Mouse (Mus musculus): Measurements from ENCODE around the gene Gpr179. TPM values are rescaled to one million over a fixed set of nuclear protein-coding genes. Genes with fewer than 3 reads are reported as not detected.

Gene Gpr179
- total and polyA plus RNA-seq, 2 experiments from 2014 or later, result 0.61 to 1.8 TPM

GRCm38 (mm10) chr11:97337363-97337762 is 14.5 kb downstream of the Gpr179 start:
- TF ChIP-seq CTCF (IDR thresholded peaks at IDR 0.05; ENCODE audit: low read depth), result no peak
- Histone ChIP-seq H3K27ac (no peak overlapping the region), H3K9me3 (ENCODE audit: low read length) (no peaks in the 10 kb centered on the region), H3K36me3 (ENCODE audit: insufficient read depth, low read length) (no peaks in the 10 kb centered on the region), H3K27me3 (ENCODE audit: insufficient read depth, low read length) (no peaks in the 10 kb centered on the region), H3K4me3 (ENCODE audit: low read length) (no peak overlapping the region), H3K9ac (replicated peaks; ENCODE audit: low read length) (no peak overlapping the region), H3K4me1 (ENCODE audit: insufficient read depth, low read length) (no peaks in the 10 kb centered on the region; the same call in 1 of the 2 replicates), H3K4me2 (ENCODE audit: low read depth, low read length) (no peak overlapping the region)
- WGBS, result 86% methylated on average over 12 of the region's 12 CpGs
- ATAC-seq (no peak), DNase-seq (ENCODE audit: low spot score) (no peak)

DNA sequence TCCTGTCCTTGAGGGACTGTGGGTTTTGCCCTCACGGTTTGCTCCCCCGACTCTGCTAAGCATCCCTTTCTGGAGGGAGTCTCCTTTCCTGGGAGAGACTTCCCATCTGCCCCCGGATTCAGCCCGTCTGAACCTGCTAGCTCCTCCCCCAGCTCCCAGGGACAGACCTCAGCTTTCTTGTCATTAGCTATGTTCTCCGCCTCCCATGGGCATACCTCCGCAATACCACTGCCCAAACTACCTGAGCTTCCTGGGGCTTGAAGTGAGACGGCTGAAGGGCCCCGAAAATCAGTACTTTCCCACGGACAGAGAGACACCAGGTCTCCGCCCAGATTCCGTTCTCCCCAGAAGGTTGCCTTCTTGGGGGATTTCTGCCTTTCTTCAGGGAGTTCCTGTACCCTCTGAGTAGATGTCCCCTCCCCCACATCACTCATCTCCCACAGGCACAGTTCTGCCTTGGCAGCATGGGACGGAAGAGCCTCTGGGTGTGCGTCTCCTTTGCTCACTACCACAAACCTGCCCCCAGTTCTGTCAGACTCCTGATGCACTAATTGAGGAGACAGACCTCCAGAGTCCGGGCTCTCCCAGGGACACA is 15.0 kb downstream of the Gpr179 start:
- H3K9me3 ChIP-seq (ENCODE audit: low read length), result no peaks in the 10 kb centered on the region
- H3K27me3 ChIP-seq (ENCODE audit: insufficient read depth, low read length), result no peaks in the 10 kb centered on the region
- no peak overlapping the region for H3K27ac ChIP-seq
- ATAC-seq (no peak), DNase-seq (ENCODE audit: low spot score) (no peak)
- H3K4me1 ChIP-seq (ENCODE audit: insufficient read depth, low read length), result no peaks in the 10 kb centered on the region; the same call in 1 of the 2 replicates
- TF ChIP-seq CTCF (IDR thresholded peaks at IDR 0.05; ENCODE audit: low read depth), result no peak
- no peak overlapping the region for H3K4me3 ChIP-seq (ENCODE audit: low read length)
- 72% methylated on average over 14 of the region's 14 CpGs for WGBS
- H3K4me2 ChIP-seq (ENCODE audit: low read depth, low read length), result no peak overlapping the region
- no peak overlapping the region for H3K9ac ChIP-seq (replicated peaks; ENCODE audit: low read length)
- no peaks in the 10 kb centered on the region for H3K36me3 ChIP-seq (ENCODE audit: insufficient read depth, low read length)

DNA sequence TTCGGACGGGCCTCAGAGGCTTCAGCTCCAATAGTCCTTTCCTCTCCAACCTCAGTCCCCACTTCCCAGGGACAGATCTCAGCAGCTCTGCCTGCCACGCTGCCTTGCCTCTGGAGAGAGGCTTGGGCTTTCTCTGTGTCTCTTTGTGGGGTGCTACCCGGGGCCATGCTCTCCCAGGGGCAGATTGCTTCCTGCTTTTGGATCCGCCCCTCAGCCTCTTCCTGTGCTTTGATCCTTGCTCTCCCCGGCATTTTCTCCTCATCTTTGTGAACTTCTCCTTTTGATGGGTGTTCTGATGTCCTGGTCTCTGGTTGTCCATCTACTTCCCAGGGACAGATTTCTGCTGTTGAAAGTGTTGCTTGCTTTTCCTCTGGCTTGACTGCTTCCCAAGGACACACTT is 15.6 kb downstream of the Gpr179 start:
- ATAC-seq (no peak), DNase-seq (ENCODE audit: low spot score) (no peak)
- no peaks in the 10 kb centered on the region; the same call in 1 of the 2 replicates for H3K4me1 ChIP-seq (ENCODE audit: insufficient read depth, low read length)
- no peak overlapping the region for H3K4me2 ChIP-seq (ENCODE audit: low read depth, low read length)
- H3K27ac ChIP-seq, result no peak overlapping the region
- no peak overlapping the region for H3K4me3 ChIP-seq (ENCODE audit: low read length)
- no peak for TF ChIP-seq CTCF (IDR thresholded peaks at IDR 0.05; ENCODE audit: low read depth)
- WGBS, result 59% methylated on average over 6 of the region's 6 CpGs
- no peaks in the 10 kb centered on the region for H3K27me3 ChIP-seq (ENCODE audit: insufficient read depth, low read length)
- H3K36me3 ChIP-seq (ENCODE audit: insufficient read depth, low read length), result no peaks in the 10 kb centered on the region
- no peaks in the 10 kb centered on the region for H3K9me3 ChIP-seq (ENCODE audit: low read length)
- no peak overlapping the region for H3K9ac ChIP-seq (replicated peaks; ENCODE audit: low read length)

DNA sequence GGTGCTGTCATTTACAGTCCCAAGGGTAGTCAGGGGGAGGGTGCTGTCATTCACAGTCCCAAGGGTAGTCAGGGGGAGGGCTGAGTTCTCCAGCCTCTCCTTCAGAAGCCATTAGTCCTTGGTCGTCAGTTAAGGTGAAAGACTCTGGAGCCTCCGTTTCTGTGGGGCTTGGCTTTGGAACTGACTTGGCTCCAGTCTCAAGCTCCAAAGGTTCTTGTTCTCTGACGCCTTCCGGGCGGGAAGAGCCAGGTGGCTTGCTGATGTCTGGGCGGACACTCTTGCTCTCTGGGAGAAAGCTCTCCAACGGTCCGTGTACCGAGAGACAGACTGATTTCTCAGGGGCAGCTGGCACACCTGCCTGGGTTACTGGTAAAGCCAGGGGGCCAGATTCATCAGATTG is 17.5 kb downstream of the Gpr179 start:
- no peak for TF ChIP-seq CTCF (IDR thresholded peaks at IDR 0.05; ENCODE audit: low read depth)
- no peaks in the 10 kb centered on the region; the same call in 1 of the 2 replicates for H3K4me1 ChIP-seq (ENCODE audit: insufficient read depth, low read length)
- peaks cover 6% of the 10 kb centered on the region; the same call in 1 of the 2 replicates for H3K36me3 ChIP-seq (ENCODE audit: insufficient read depth, low read length)
- no peaks in the 10 kb centered on the region for H3K27me3 ChIP-seq (ENCODE audit: insufficient read depth, low read length)
- WGBS, result 72% methylated on average over 9 of the region's 9 CpGs
- no peak overlapping the region for H3K27ac ChIP-seq
- no peak overlapping the region for H3K9ac ChIP-seq (replicated peaks; ENCODE audit: low read length)
- no peak for ATAC-seq
- no peak overlapping the region for H3K4me2 ChIP-seq (ENCODE audit: low read depth, low read length)
- DNase-seq (ENCODE audit: low spot score), result no peak
- no peak overlapping the region for H3K4me3 ChIP-seq (ENCODE audit: low read length)
- no peaks in the 10 kb centered on the region for H3K9me3 ChIP-seq (ENCODE audit: low read length)

- WGBS, result 62% methylated on average over 1 of the region's 1 CpGs
- Histone ChIP-seq H3K9me3 (ENCODE audit: low read length) (no peaks in the 10 kb centered on the region), H3K27ac (no peak overlapping the region), H3K27me3 (ENCODE audit: insufficient read depth, low read length) (no peaks in the 10 kb centered on the region), H3K4me2 (ENCODE audit: low read depth, low read length) (no peak overlapping the region), H3K9ac (replicated peaks; ENCODE audit: low read length) (no peak overlapping the region), H3K36me3 (ENCODE audit: insufficient read depth, low read length) (peaks cover 6% of the 10 kb centered on the region; the same call in 1 of the 2 replicates), H3K4me1 (ENCODE audit: insufficient read depth, low read length) (no peaks in the 10 kb centered on the region; the same call in 1 of the 2 replicates), H3K4me3 (ENCODE audit: low read length) (no peak overlapping the region)
- DNase-seq (ENCODE audit: low spot score) (no peak), ATAC-seq (no peak)
- TF ChIP-seq CTCF (IDR thresholded peaks at IDR 0.05; ENCODE audit: low read depth), result no peak
Measured at GRCm38 (mm10) chr11:97333896-97334295, 18.0 kb downstream of the Gpr179 start.

GRCm38 (mm10) chr11:97333044-97333443 is 18.8 kb downstream of the Gpr179 start:
- WGBS, result 49% methylated on average over 9 of the region's 9 CpGs
- Histone ChIP-seq H3K36me3 (ENCODE audit: insufficient read depth, low read length) (peaks cover 6% of the 10 kb centered on the region; the same call in 1 of the 2 replicates), H3K4me3 (ENCODE audit: low read length) (no peak overlapping the region), H3K9ac (replicated peaks; ENCODE audit: low read length) (no peak overlapping the region), H3K27me3 (ENCODE audit: insufficient read depth, low read length) (no peaks in the 10 kb centered on the region), H3K27ac (no peak overlapping the region), H3K9me3 (ENCODE audit: low read length) (no peaks in the 10 kb centered on the region), H3K4me1 (ENCODE audit: insufficient read depth, low read length) (no peaks in the 10 kb centered on the region), H3K4me2 (ENCODE audit: low read depth, low read length) (no peak overlapping the region)
- no peak for TF ChIP-seq CTCF (IDR thresholded peaks at IDR 0.05; ENCODE audit: low read depth)
- ATAC-seq (no peak), DNase-seq (ENCODE audit: low spot score) (no peak)
